Mouse (Mus musculus) stomach, embryonic 14.5 days (tissue): ENCODE data around the gene Hs3st3a1. TPM values are rescaled to one million over a fixed set of nuclear protein-coding genes. Genes with fewer than 3 reads are reported as not detected.

Experiments
- ATAC-seq: fragments of 200-750 bp; cut with Nextera tagmentation; 2 replicates; pipeline ENCODE4 v1.8.0; 2017; ENCODE audit warnings: low read depth, moderate TSS enrichment; ENCODE audit not compliant: insufficient number of reproducible peaks, insufficient read depth, low FRiP score
- H3K27ac ChIP-seq: fragments of 300-500 bp; sonication (generic); 2 replicates; pipeline ENCODE4 v1.5.1; 2014; ENCODE audit warnings: mild to moderate bottlenecking, low read length, moderate library complexity, mixed read lengths
- H3K27me3 ChIP-seq: fragments of 300-500 bp; sonication (generic); 2 replicates; pipeline ENCODE4 v1.6.1; 2014; ENCODE audit warnings: low read length, control low read depth, mixed read lengths; ENCODE audit not compliant: control insufficient read depth, insufficient read depth
- H3K36me3 ChIP-seq: fragments of 300-500 bp; sonication (generic); 2 replicates; pipeline ENCODE4 v1.6.1; 2014; ENCODE audit warnings: mild to moderate bottlenecking, control low read depth, low read length, moderate library complexity, mixed read lengths; ENCODE audit not compliant: control insufficient read depth, insufficient read depth
- H3K4me1 ChIP-seq: fragments of 300-500 bp; sonication (generic); 2 replicates; pipeline ENCODE4 v1.6.1; 2014; ENCODE audit warnings: low read length, control low read depth, mixed read lengths; ENCODE audit not compliant: control insufficient read depth, insufficient read depth
- H3K4me2 ChIP-seq: fragments of 300-500 bp; sonication (generic); replicated peaks from 2 replicates; pipeline ENCODE4 v1.6.1; 2014; ENCODE audit warnings: low read depth, low read length, control low read depth
- H3K4me3 ChIP-seq: fragments of 300-500 bp; sonication (generic); 2 replicates; pipeline ENCODE4 v1.5.1; 2014; ENCODE audit warnings: low read depth, low read length, control low read depth
- H3K9ac ChIP-seq: fragments of 300-500 bp; sonication (generic); replicated peaks from 2 replicates; pipeline ENCODE4 v1.6.1; 2014; ENCODE audit warnings: low read depth, mild to moderate bottlenecking, control low read depth, low read length, moderate library complexity, mixed read lengths
- H3K9me3 ChIP-seq: fragments of 300-500 bp; sonication (generic); 2 replicates; pipeline ENCODE4 v1.6.1; 2016; ENCODE audit warnings: low read depth, low read length, control low read depth; ENCODE audit not compliant: control insufficient read depth
- WGBS: fragments of 180-500 bp; shearing (Covaris S2); extraction: QIAGEN DNeasy Blood & Tissue Kit; methylation state at CpG from one replicate; pipeline ENCODE4 v1.1.7; 2014; 5-methylcytosine and 5-hydroxymethylcytosine counted together
- polyA plus RNA-seq: library from polyadenylated mRNA; unstranded; fragments of >200 nt; fragmentation: Nextera tagmentation; extraction: Ambion mirVana; gene quantifications from 2 replicates; pipeline ENCODE4 v1.2.1, GENCODE M21; 2014

Gene Hs3st3a1
- polyA plus RNA-seq, 1 experiment from 2014 or later, result 3.2 TPM

- Histone ChIP-seq H3K4me1 (no peaks in the 10 kb centered on the region), H3K9ac (no peak overlapping the region), H3K36me3 (no peaks in the 10 kb centered on the region), H3K4me2 (no peak overlapping the region), H3K27ac (no peak overlapping the region), H3K9me3 (no peaks in the 10 kb centered on the region), H3K4me3 (no peak overlapping the region), H3K27me3 (no peaks in the 10 kb centered on the region)
- WGBS, result 79% methylated on average over 3 of the region's 3 CpGs
- ATAC-seq, result no peak
Observed at GRCm38 (mm10) chr11:64461746-64462145, 26.6 kb downstream of the Hs3st3a1 start.

GRCm38 (mm10) chr11:64468737-64469136 lies 33.6 kb downstream of the Hs3st3a1 start:
- no peaks in the 10 kb centered on the region for H3K27me3 ChIP-seq
- H3K9ac ChIP-seq, result no peak overlapping the region
- H3K4me2 ChIP-seq, result no peak overlapping the region
- H3K9me3 ChIP-seq, result no peaks in the 10 kb centered on the region
- no peak for ATAC-seq
- H3K4me1 ChIP-seq, result no peaks in the 10 kb centered on the region
- no peak overlapping the region for H3K27ac ChIP-seq
- H3K4me3 ChIP-seq, result no peak overlapping the region
- 65% methylated on average over 4 of the region's 4 CpGs for WGBS
- no peaks in the 10 kb centered on the region for H3K36me3 ChIP-seq

- no peak for ATAC-seq
Observed at GRCm38 (mm10) chr11:64470689-64471088, 35.6 kb downstream of the Hs3st3a1 start.

GRCm38 (mm10) chr11:64473679-64474078 lies 38.5 kb downstream of the Hs3st3a1 start:
- H3K9me3 ChIP-seq, result no peaks in the 10 kb centered on the region
- no peak overlapping the region for H3K9ac ChIP-seq
- no peak for ATAC-seq
- no peak overlapping the region for H3K4me3 ChIP-seq
- no peak overlapping the region for H3K27ac ChIP-seq
- no peak overlapping the region for H3K4me2 ChIP-seq
- no peaks in the 10 kb centered on the region for H3K27me3 ChIP-seq
- no peaks in the 10 kb centered on the region for H3K4me1 ChIP-seq
- H3K36me3 ChIP-seq, result no peaks in the 10 kb centered on the region
- WGBS, result 78% methylated on average over 3 of the region's 3 CpGs

More at GRCm38 (mm10) chr11:64470689-64471088, 35.6 kb downstream of the Hs3st3a1 start:
- no peak overlapping the region for H3K27ac ChIP-seq
- no peak overlapping the region for H3K4me2 ChIP-seq
- H3K36me3 ChIP-seq, result no peaks in the 10 kb centered on the region
- H3K4me3 ChIP-seq, result no peak overlapping the region
- no peaks in the 10 kb centered on the region for H3K9me3 ChIP-seq
- H3K27me3 ChIP-seq, result no peaks in the 10 kb centered on the region
- H3K4me1 ChIP-seq, result no peaks in the 10 kb centered on the region
- H3K9ac ChIP-seq, result no peak overlapping the region

- 45% methylated on average over 3 of the region's 3 CpGs for WGBS
- ATAC-seq, result no peak
- no peak overlapping the region for H3K4me3 ChIP-seq
- 0 out of 2 replicates have a peak, but pooled peaks cover 4% of the 10 kb centered on the region for H3K4me1 ChIP-seq
- H3K27ac ChIP-seq, result no peak overlapping the region
- H3K36me3 ChIP-seq, result no peaks in the 10 kb centered on the region
- no peak overlapping the region for H3K9ac ChIP-seq
- H3K27me3 ChIP-seq, result no peaks in the 10 kb centered on the region
- H3K9me3 ChIP-seq, result no peaks in the 10 kb centered on the region
- no peak overlapping the region for H3K4me2 ChIP-seq
Observed at GRCm38 (mm10) chr11:64481445-64481844, 46.3 kb downstream of the Hs3st3a1 start.

GRCm38 (mm10) chr11:64489587-64490433 lies 54.7 kb downstream of the Hs3st3a1 start:
- Histone ChIP-seq H3K9me3 (no peaks in the 10 kb centered on the region), H3K27ac (no peak overlapping the region), H3K9ac (no peak overlapping the region), H3K4me3 (no peak overlapping the region), H3K27me3 (no peaks in the 10 kb centered on the region), H3K4me1 (no peaks in the 10 kb centered on the region), H3K36me3 (no peaks in the 10 kb centered on the region), H3K4me2 (no peak overlapping the region)
- 38% methylated on average over 9 of the region's 9 CpGs for WGBS
- no peak for ATAC-seq

GRCm38 (mm10) chr11:64494448-64494847 lies 59.3 kb downstream of the Hs3st3a1 start:
- no peaks in the 10 kb centered on the region for H3K9me3 ChIP-seq
- ATAC-seq, result no peak
- H3K4me1 ChIP-seq, result no peaks in the 10 kb centered on the region
- H3K9ac ChIP-seq, result no peak overlapping the region
- no peaks in the 10 kb centered on the region for H3K27me3 ChIP-seq
- no peak overlapping the region for H3K4me3 ChIP-seq
- H3K36me3 ChIP-seq, result no peaks in the 10 kb centered on the region
- WGBS, result 76% methylated on average over 2 of the region's 2 CpGs
- H3K4me2 ChIP-seq, result no peak overlapping the region
- H3K27ac ChIP-seq, result no peak overlapping the region

- Histone ChIP-seq H3K9ac (no peak overlapping the region), H3K4me3 (no peak overlapping the region), H3K36me3 (no peaks in the 10 kb centered on the region), H3K27ac (no peak overlapping the region), H3K27me3 (no peaks in the 10 kb centered on the region), H3K4me2 (no peak overlapping the region), H3K9me3 (no peaks in the 10 kb centered on the region), H3K4me1 (no peaks in the 10 kb centered on the region)
- WGBS, result 31% methylated on average over 3 of the region's 3 CpGs
- no peak for ATAC-seq
Observed at GRCm38 (mm10) chr11:64495935-64496334, 60.8 kb downstream of the Hs3st3a1 start.

GRCm38 (mm10) chr11:64496677-64497076 lies 61.5 kb downstream of the Hs3st3a1 start:
- no peak overlapping the region for H3K27ac ChIP-seq
- H3K4me1 ChIP-seq, result no peaks in the 10 kb centered on the region
- no peak overlapping the region for H3K4me2 ChIP-seq
- H3K4me3 ChIP-seq, result no peak overlapping the region
- WGBS, result 43% methylated on average over 3 of the region's 3 CpGs
- ATAC-seq, result no peak
- no peak overlapping the region for H3K9ac ChIP-seq
- no peaks in the 10 kb centered on the region for H3K27me3 ChIP-seq
- H3K9me3 ChIP-seq, result no peaks in the 10 kb centered on the region
- H3K36me3 ChIP-seq, result no peaks in the 10 kb centered on the region
